In genomic region chr1:133255776-133256175, GRCm38 (mm10) we compare ENCODE assay signal across 13 mouse cellular contexts. TPM values are rescaled to one million over a fixed set of nuclear protein-coding genes. Genes with fewer than 3 reads are reported as not detected.
A peak's percentile ranks its signal among the peaks of the same experiment; 100 is the strongest.
DNase-seq lines count a peak whose midpoint lies in the region; ATAC-seq lines count a peak whose summit lies in the region.
"Had no signal": no experiment of that assay in that cellular context is flagged by ENCODE, and none has a peak within 500 bp of the region (broad histone marks: within the 10 kb centered on the region; RNA-seq: fewer than 3 reads in every experiment).

No protein-coding gene starts in this region.

- H3K4me2 ChIP-seq in heart, embryonic 13.5 days = peak overlapping the region; percentile 24; the same call in 1 of the 2 replicates
- H3K4me2 ChIP-seq in lung, embryonic 15.5 days = peak overlapping the region; percentile 47
- H3K4me2 ChIP-seq in heart, embryonic 16.5 days (ENCODE audit: low read depth, low read length) = peak overlapping the region; percentile 36; the same call in 1 of the 2 replicates
- H3K4me2 ChIP-seq in neural tube, embryonic 14.5 days (ENCODE audit: low read depth, low read length) = no peak overlapping the region
- H3K4me2 ChIP-seq: limb, embryonic 13.5 days had no signal

- H3K4me3 ChIP-seq in heart, embryonic 13.5 days = no peak overlapping the region
- H3K4me3 ChIP-seq in lung, embryonic 15.5 days = peak overlapping the region; percentile 25
- peak overlapping the region; percentile 5; the same call in 1 of the 2 replicates for H3K4me3 ChIP-seq in heart, embryonic 16.5 days (ENCODE audit: low read length)
- no peak overlapping the region for H3K4me3 ChIP-seq in neural tube, embryonic 14.5 days (ENCODE audit: low read depth, low read length)
- H3K4me3 ChIP-seq: limb, embryonic 13.5 days had no signal

- no peak for ATAC-seq in heart, embryonic 13.5 days (ENCODE audit: extremely low read depth, insufficient number of reproducible peaks, low FRiP score, low TSS enrichment)
- ATAC-seq in lung, embryonic 15.5 days (ENCODE audit: borderline replicate concordance, extremely low read depth, low FRiP score, low TSS enrichment) = peak; percentile 28; the same call in 1 of the 2 replicates
- ATAC-seq in heart, embryonic 16.5 days (replicated peaks; ENCODE audit: extremely low read depth, insufficient read depth, low FRiP score) = no peak
- no peak for ATAC-seq in neural tube, embryonic 14.5 days (ENCODE audit: low read depth)
- ATAC-seq: forebrain, embryonic 16.5 days had no signal

- H3K9me3 ChIP-seq in heart, embryonic 13.5 days = no peaks in the 10 kb centered on the region
- H3K9me3 ChIP-seq in lung, embryonic 15.5 days = no peaks in the 10 kb centered on the region
- H3K9me3 ChIP-seq in heart, embryonic 16.5 days (replicated peaks; ENCODE audit: control insufficient read depth, low read length) = no peaks in the 10 kb centered on the region
- H3K9me3 ChIP-seq in neural tube, embryonic 14.5 days (ENCODE audit: control insufficient read depth, low read length) = no peaks in the 10 kb centered on the region
- H3K9me3 ChIP-seq: limb, embryonic 13.5 days had no signal

- no peaks in the 10 kb centered on the region for H3K27me3 ChIP-seq in heart, embryonic 13.5 days (replicated peaks)
- no peaks in the 10 kb centered on the region for H3K27me3 ChIP-seq in lung, embryonic 15.5 days
- no peaks in the 10 kb centered on the region for H3K27me3 ChIP-seq in heart, embryonic 16.5 days (ENCODE audit: control insufficient read depth, insufficient read depth, low read length)
- no peaks in the 10 kb centered on the region for H3K27me3 ChIP-seq in neural tube, embryonic 14.5 days (ENCODE audit: control insufficient read depth, insufficient read depth, low read length)

- peak overlapping the region; percentile 48; the same call in 1 of the 2 replicates for H3K9ac ChIP-seq in heart, embryonic 13.5 days
- no peak overlapping the region for H3K9ac ChIP-seq in lung, embryonic 15.5 days
- H3K9ac ChIP-seq in heart, embryonic 16.5 days (ENCODE audit: low read length) = peak overlapping the region; percentile 58
- H3K9ac ChIP-seq in neural tube, embryonic 14.5 days (replicated peaks; ENCODE audit: low read depth, low read length) = no peak overlapping the region
- H3K9ac ChIP-seq: limb, embryonic 13.5 days had no signal

- H3K27ac ChIP-seq in heart, embryonic 13.5 days (replicated peaks) = peak overlapping the region; percentile 66
- peak overlapping the region; percentile 89 for H3K27ac ChIP-seq in lung, embryonic 15.5 days
- peak overlapping the region; percentile 52 for H3K27ac ChIP-seq in heart, embryonic 16.5 days (ENCODE audit: low read length)
- H3K27ac ChIP-seq in neural tube, embryonic 14.5 days (ENCODE audit: low read depth, low read length) = 0 out of 2 replicates have a peak overlapping the region, but pooled peaks have one; percentile 4
- H3K27ac ChIP-seq: limb, embryonic 13.5 days had no signal

- H3K36me3 ChIP-seq in heart, embryonic 13.5 days = peaks cover 20% of the 10 kb centered on the region
- H3K36me3 ChIP-seq in lung, embryonic 15.5 days = no peaks in the 10 kb centered on the region
- peaks cover 10% of the 10 kb centered on the region; the same call in 1 of the 2 replicates for H3K36me3 ChIP-seq in heart, embryonic 16.5 days (ENCODE audit: control insufficient read depth, insufficient read depth)
- peaks cover 10% of the 10 kb centered on the region; the same call in 1 of the 2 replicates for H3K36me3 ChIP-seq in neural tube, embryonic 14.5 days (ENCODE audit: control insufficient read depth, insufficient read depth, low read length)
- H3K36me3 ChIP-seq: limb, embryonic 13.5 days had no signal

- no peak for DNase-seq in heart, adult 8-10 months (ENCODE audit: low spot score)
- DNase-seq in lung, adult 18-20 months = no peak
- DNase-seq in right cerebral cortex, postnatal 4 days = no peak
- no peak for DNase-seq in left cerebral cortex, postnatal 10 days (ENCODE audit: extremely low spot score in 1 of 2, low spot score in 2 of 2)
- DNase-seq: adrenal gland, postnatal 14 days had no signal

- H3K4me1 ChIP-seq in heart, embryonic 13.5 days = peaks cover 71% of the 10 kb centered on the region
- H3K4me1 ChIP-seq in lung, embryonic 15.5 days = peaks cover 65% of the 10 kb centered on the region
- H3K4me1 ChIP-seq in heart, embryonic 16.5 days (ENCODE audit: control insufficient read depth, insufficient read depth, low read length) = peaks cover 68% of the 10 kb centered on the region
- peaks cover 41% of the 10 kb centered on the region for H3K4me1 ChIP-seq in neural tube, embryonic 14.5 days (ENCODE audit: control insufficient read depth, insufficient read depth, low read length)

- WGBS in heart, embryonic 13.5 days = 28% methylated on average over 5 of the region's 5 CpGs
- 21% methylated on average over 5 of the region's 5 CpGs for WGBS in lung, embryonic 15.5 days
- 39% methylated on average over 5 of the region's 5 CpGs for WGBS in heart, embryonic 16.5 days
- 43% methylated on average over 5 of the region's 5 CpGs for WGBS in neural tube, embryonic 14.5 days

- intact Hi-C loops in left cerebral cortex, postnatal 10 days (cut with DNase I) = no loop called here

RNA-seq across cellular contexts. Expression of gene Golt1a, which starts 53.8 kb away (rescaled TPM):
- polyA plus RNA-seq in heart, embryonic 13.5 days (2015; fragmentation: Nextera tagmentation; extraction: Ambion mirVana) = 0.13 and 0.18 TPM in 2 replicates
- not detected for total RNA-seq in heart, adult 8-10 months (2022)
- 0.16 TPM in 1 of 2 replicates, not detected in the other for polyA plus RNA-seq in lung, embryonic 15.5 days (2015; fragmentation: Nextera tagmentation; extraction: Ambion mirVana)
- 0.17 TPM in 1 of 2 replicates, not detected in the other for polyA plus RNA-seq in heart, embryonic 16.5 days (2015; fragmentation: Nextera tagmentation; extraction: Ambion mirVana)
- not detected in 2 replicates for polyA plus RNA-seq in neural tube, embryonic 14.5 days (2014; fragmentation: Nextera tagmentation; extraction: Ambion mirVana)
- total RNA-seq in left cerebral cortex, postnatal 10 days (2021) = under 1 TPM in 1 of 2 experiments, not detected in 1; 0.39 TPM
- total RNA-seq: granulocyte monocyte progenitor cell, adult 5-6 weeks; layer of hippocampus, adult 8-10 months had no signal
- polyA plus RNA-seq: forebrain, embryonic 16.5 days; limb, embryonic 13.5 days had no signal

Comparison
In these comparisons a context has a peak if more than half of its experiments do, and no peak if none do; other contexts are left out.
1. H3K4me3 ChIP-seq: peak in lung, embryonic 15.5 days (single experiment) and heart, embryonic 16.5 days (single experiment); none in heart, embryonic 13.5 days (single experiment) and neural tube, embryonic 14.5 days (single experiment).
2. H3K27ac ChIP-seq: peak in every context shown above with its lines; median percentile 89 in lung, embryonic 15.5 days; 66 in heart, embryonic 13.5 days; 52 in heart, embryonic 16.5 days; 4 in neural tube, embryonic 14.5 days.
3. H3K9ac ChIP-seq: peak in heart, embryonic 13.5 days (single experiment) and heart, embryonic 16.5 days (single experiment); none in lung, embryonic 15.5 days (single experiment) and neural tube, embryonic 14.5 days (single experiment).